Mouse (Mus musculus): Measurements from ENCODE around the gene Srgap3.

DNA sequence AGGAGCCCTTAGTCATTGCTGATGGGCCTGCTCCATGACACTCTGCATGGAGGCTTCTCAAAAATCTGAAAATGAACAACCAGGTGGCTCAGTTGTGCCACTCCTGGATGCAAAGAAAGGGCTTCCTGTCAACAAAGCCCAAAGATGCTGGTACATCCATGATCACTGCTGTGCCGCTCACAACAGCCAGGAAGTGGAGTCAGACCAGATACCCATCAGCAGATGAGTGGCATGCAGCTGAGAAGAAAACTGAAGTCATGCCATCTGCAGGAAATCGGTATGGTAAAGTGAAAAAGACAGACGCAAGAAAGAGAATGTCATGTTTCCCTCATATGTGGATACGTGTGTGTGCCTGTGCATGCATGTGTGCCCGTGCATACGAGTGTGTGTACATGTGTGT lies 20.3 kb upstream of the Srgap3 start:
- no peak for TF ChIP-seq CTCF (IDR thresholded peaks at IDR 0.05; ENCODE audit: control insufficient read depth, insufficient read depth, insufficient replicate concordance, low read depth, low read length)
- TF ChIP-seq POLR2A (IDR thresholded peaks at IDR 0.05; ENCODE audit: control insufficient read depth, low read depth, low read length) = no peak
